Mouse (Mus musculus) testis, adult 2 months (tissue): ENCODE data around the gene Mettl2. TPM values are rescaled to one million over a fixed set of nuclear protein-coding genes. Genes with fewer than 3 reads are reported as not detected.

Experiments used
- H3K27ac ChIP-seq: fragments of 200-500 bp; 2 replicates; pipeline ENCODE4 v1.5.1; 2012; ENCODE audit warnings: low read depth, low read length; ENCODE audit not compliant: control insufficient read depth, insufficient read depth
- H3K27me3 ChIP-seq: fragments of 200-500 bp; 2 replicates; pipeline ENCODE4 v1.6.1; 2012; ENCODE audit warnings: mild to moderate bottlenecking, low read length, moderate library complexity; ENCODE audit not compliant: control insufficient read depth, insufficient read depth
- H3K36me3 ChIP-seq: fragments of 200-500 bp; 2 replicates; pipeline ENCODE4 v1.6.1; 2012; ENCODE audit warnings: mild to moderate bottlenecking, low read length; ENCODE audit not compliant: control insufficient read depth, insufficient read depth
- H3K4me1 ChIP-seq: fragments of 200-500 bp; 2 replicates; pipeline ENCODE4 v1.6.1; 2012; ENCODE audit warnings: low read length; ENCODE audit not compliant: control insufficient read depth, insufficient read depth
- H3K4me3 ChIP-seq: fragments of 200-500 bp; 2 replicates; pipeline ENCODE4 v1.5.1; 2012; ENCODE audit warnings: low read depth, mild to moderate bottlenecking, low read length, moderate library complexity, mixed read lengths; ENCODE audit not compliant: control insufficient read depth
- CTCF ChIP-seq: fragments of 200-500 bp; IDR thresholded peaks from 2 replicates; pipeline ENCODE4 v1.5.1; 2012; ENCODE audit warnings: low read depth, mild to moderate bottlenecking, inconsistent platforms, low read length, moderate library complexity; ENCODE audit not compliant: control insufficient read depth, insufficient read depth, insufficient replicate concordance
- POLR2A ChIP-seq: fragments of 200-500 bp; IDR thresholded peaks from 2 replicates; pipeline ENCODE4 v1.6.1; 2012; ENCODE audit warnings: low read depth, mild to moderate bottlenecking, inconsistent platforms, low read length, moderate library complexity; ENCODE audit not compliant: control insufficient read depth
- polyA plus RNA-seq: library from polyadenylated mRNA; depleted of rRNA; stranded (reverse); fragments of >200 nt; gene quantifications from 2 replicates; pipeline ENCODE4 v1.2.3, GENCODE M21; 2012

The Mettl2 gene
- polyA plus RNA-seq, 1 experiment, result 26.4 TPM

DNA sequence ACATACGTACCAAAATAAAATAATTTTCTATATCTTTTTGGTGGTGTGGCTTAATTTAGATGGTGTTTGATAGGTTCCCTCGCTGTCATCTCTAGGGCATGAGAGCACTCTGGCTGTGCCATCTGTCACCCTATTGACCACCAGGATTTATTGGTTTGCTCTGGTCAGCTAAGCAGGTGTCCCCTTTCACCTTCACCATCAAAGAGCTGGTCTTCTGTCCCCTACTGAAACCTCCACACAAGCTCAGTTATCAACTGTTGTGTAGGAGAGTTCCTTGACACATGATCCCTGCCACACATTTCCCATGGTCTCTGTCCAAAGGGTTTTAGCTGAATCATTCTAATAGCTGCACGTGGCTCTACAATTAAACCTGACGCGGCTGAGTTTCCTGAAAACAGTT is 14.9 kb downstream of the Mettl2 start:
- no peaks in the 10 kb centered on the region for H3K27me3 ChIP-seq
- H3K27ac ChIP-seq, result no peak overlapping the region
- H3K4me3 ChIP-seq, result no peak overlapping the region
- TF ChIP-seq POLR2A (no peak), CTCF (no peak)
- no peaks in the 10 kb centered on the region for H3K4me1 ChIP-seq
- peaks cover 3% of the 10 kb centered on the region; the same call in 1 of the 2 replicates for H3K36me3 ChIP-seq

DNA sequence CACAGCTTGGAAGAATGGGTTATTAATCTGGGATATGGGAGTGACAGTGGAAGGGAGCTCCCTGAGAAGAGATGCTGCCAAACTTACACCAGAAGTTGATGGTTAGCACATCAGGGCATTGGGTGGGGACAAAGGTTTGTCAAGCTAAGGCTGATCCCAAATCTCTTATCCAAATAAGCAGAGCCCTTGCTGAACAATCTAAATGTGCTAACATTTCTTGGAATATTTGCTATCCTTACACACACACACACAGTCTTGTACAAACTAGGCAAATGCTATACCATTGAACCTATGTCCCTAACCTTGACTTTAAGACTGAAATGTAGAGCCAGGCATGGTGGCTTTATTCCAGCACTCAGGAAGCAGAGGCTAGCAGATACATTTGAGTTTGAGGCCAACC is 17.3 kb downstream of the Mettl2 start:
- Histone ChIP-seq H3K36me3 (no peaks in the 10 kb centered on the region; the same call in 1 of the 2 replicates), H3K4me1 (no peaks in the 10 kb centered on the region), H3K27me3 (no peaks in the 10 kb centered on the region), H3K4me3 (no peak overlapping the region), H3K27ac (no peak overlapping the region)
- TF ChIP-seq CTCF (no peak), POLR2A (no peak)

DNA sequence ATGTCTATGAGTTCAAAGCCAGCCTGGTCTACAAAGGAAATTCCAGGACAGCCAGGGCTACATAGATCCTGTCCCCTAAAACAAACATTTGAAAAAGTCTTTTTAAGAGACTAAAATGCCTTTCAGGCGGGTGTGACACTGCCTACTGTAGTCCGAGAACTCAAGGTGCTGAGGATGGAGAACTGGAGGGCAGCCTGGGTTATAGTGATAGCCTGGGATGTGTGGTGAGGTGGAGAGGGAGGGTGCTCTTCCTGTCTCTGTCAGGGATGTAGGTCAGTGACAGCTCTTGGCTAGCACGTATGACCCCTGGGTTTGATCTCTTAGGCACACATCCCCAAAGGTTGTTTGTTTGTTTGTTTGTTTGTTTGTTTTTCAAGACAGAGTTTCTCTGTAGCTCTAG is 17.9 kb downstream of the Mettl2 start:
- H3K4me3 ChIP-seq, result no peak overlapping the region
- no peaks in the 10 kb centered on the region for H3K27me3 ChIP-seq
- H3K36me3 ChIP-seq, result no peaks in the 10 kb centered on the region; the same call in 1 of the 2 replicates
- H3K27ac ChIP-seq, result no peak overlapping the region
- no peak for TF ChIP-seq CTCF
- no peak for TF ChIP-seq POLR2A
- H3K4me1 ChIP-seq, result no peaks in the 10 kb centered on the region

- H3K4me1 ChIP-seq, result no peaks in the 10 kb centered on the region
- H3K4me3 ChIP-seq, result no peak overlapping the region
- no peak for TF ChIP-seq POLR2A
- no peaks in the 10 kb centered on the region for H3K27me3 ChIP-seq
- no peaks in the 10 kb centered on the region for H3K36me3 ChIP-seq
- H3K27ac ChIP-seq, result no peak overlapping the region
Observed at GRCm38 (mm10) chr11:105144508-105145210, 18.4 kb downstream of the Mettl2 start.

DNA sequence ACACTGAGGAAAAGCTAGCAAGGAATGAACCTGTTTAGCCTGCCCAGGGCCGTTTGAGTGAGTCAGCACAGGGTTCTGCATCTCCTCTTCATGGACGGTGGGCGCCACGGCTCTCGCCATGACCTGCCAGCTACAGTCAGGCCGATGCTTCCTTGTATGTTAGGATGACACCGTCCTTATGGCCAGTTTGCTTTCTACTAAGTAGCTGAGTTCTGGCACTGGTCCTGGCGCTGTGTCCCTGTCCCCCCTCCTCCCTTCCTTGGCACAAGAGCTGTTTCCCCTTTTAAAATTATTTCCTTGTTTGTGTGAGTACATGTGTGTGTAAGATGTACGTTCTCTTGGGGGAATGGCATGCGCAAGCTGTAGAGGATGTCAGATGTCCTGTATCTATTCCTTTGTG is 19.0 kb downstream of the Mettl2 start:
- Histone ChIP-seq H3K36me3 (no peaks in the 10 kb centered on the region), H3K4me3 (no peak overlapping the region), H3K27me3 (no peaks in the 10 kb centered on the region), H3K4me1 (no peaks in the 10 kb centered on the region), H3K27ac (no peak overlapping the region)
- TF ChIP-seq CTCF, result no peak
- no peak for TF ChIP-seq POLR2A

GRCm38 (mm10) chr11:105146593-105146992 is 20.4 kb downstream of the Mettl2 start, which contains the start of gene Gm10842:
TSS of gene Gm10842 (plus strand) at chr11:105146893.
- peaks cover 3% of the 10 kb centered on the region for H3K4me1 ChIP-seq
- H3K27ac ChIP-seq, result no peak within 1 kb of the TSS
- no peak within 1 kb of the TSS for H3K4me3 ChIP-seq
- no peaks in the 10 kb centered on the region for H3K27me3 ChIP-seq
- TF ChIP-seq CTCF (no peak), POLR2A (no peak)
- H3K36me3 ChIP-seq, result no peaks in the 10 kb centered on the region

DNA sequence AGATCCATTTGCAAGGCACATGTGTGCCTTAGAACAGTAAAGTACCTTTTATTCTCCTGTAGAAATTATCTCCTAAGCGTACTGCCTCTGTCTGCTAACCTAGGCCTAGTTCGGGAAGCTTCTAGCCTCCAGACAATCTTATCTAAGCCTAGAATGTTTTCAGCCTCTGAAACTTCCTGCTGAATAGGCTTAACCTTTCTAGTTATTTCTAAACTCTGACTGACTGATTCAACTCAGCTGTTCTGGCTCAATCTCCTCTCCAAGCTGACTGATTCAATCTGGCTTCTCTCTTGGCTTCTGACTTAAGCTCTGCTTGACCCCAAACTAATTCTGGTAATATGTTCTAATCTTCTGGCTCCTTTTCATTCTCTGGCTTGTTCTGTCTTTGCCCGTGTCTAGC is 23.1 kb downstream of the Mettl2 start:
- Histone ChIP-seq H3K27me3 (no peaks in the 10 kb centered on the region), H3K36me3 (no peaks in the 10 kb centered on the region), H3K27ac (no peak overlapping the region)

More for the DNA sequence above, 23.1 kb downstream of the Mettl2 start:
- Histone ChIP-seq H3K4me1 (peaks cover 3% of the 10 kb centered on the region), H3K4me3 (no peak overlapping the region)
- TF ChIP-seq CTCF (no peak), POLR2A (no peak)
